Mouse (Mus musculus) hindbrain, embryonic 15.5 days (tissue): ENCODE data around the gene Ppp1r16b. TPM values are rescaled to one million over a fixed set of nuclear protein-coding genes. Genes with fewer than 3 reads are reported as not detected.

Source experiments
- ATAC-seq: fragments of 200-750 bp; cut with Nextera tagmentation; 2 replicates; pipeline ENCODE4 v1.8.0; 2017; ENCODE audit warnings: low read depth, moderate number of reproducible peaks, moderate TSS enrichment; ENCODE audit not compliant: low FRiP score
- H3K27ac ChIP-seq: fragments of 300-500 bp; sonication (generic); replicated peaks from 2 replicates; pipeline ENCODE4 v1.5.1; 2015; ENCODE audit warnings: mild to moderate bottlenecking, inconsistent platforms
- H3K27me3 ChIP-seq: fragments of 300-500 bp; sonication (generic); 2 replicates; pipeline ENCODE4 v1.6.1; 2015; ENCODE audit warnings: control low read depth, inconsistent platforms
- H3K36me3 ChIP-seq: fragments of 300-500 bp; sonication (generic); 2 replicates; pipeline ENCODE4 v1.6.1; 2015; ENCODE audit warnings: control low read depth, inconsistent platforms
- H3K4me1 ChIP-seq: fragments of 300-500 bp; sonication (generic); replicated peaks from 2 replicates; pipeline ENCODE4 v1.6.1; 2015; ENCODE audit warnings: control low read depth, inconsistent platforms
- H3K4me2 ChIP-seq: fragments of 300-500 bp; sonication (generic); 2 replicates; pipeline ENCODE4 v1.6.1; 2015; ENCODE audit warnings: moderate library complexity, mild to moderate bottlenecking, inconsistent platforms
- H3K4me3 ChIP-seq: fragments of 300-500 bp; sonication (generic); 2 replicates; pipeline ENCODE4 v1.5.1; 2015; ENCODE audit warnings: mild to moderate bottlenecking, inconsistent platforms
- H3K9ac ChIP-seq: fragments of 300-500 bp; sonication (generic); 2 replicates; pipeline ENCODE4 v1.6.1; 2015; ENCODE audit warnings: inconsistent platforms
- H3K9me3 ChIP-seq: fragments of 300-500 bp; sonication (generic); 2 replicates; pipeline ENCODE4 v1.6.1; 2016; ENCODE audit warnings: control low read depth, inconsistent platforms
- WGBS: fragments of 180-500 bp; shearing (Covaris S2); methylation state at CpG from one replicate; pipeline ENCODE4 v1.1.7; 2015; 5-methylcytosine and 5-hydroxymethylcytosine counted together
- polyA plus RNA-seq: library from polyadenylated mRNA; unstranded; fragments of >200 nt; fragmentation: Nextera tagmentation; extraction: Ambion mirVana; gene quantifications from 2 replicates; pipeline ENCODE4 v1.2.1, GENCODE M21; 2015

Gene Ppp1r16b
- polyA plus RNA-seq, 1 experiment from 2014 or later = 23.4 TPM

GRCm38 (mm10) chr2:158717551-158718418, 52.6 kb downstream of the Ppp1r16b start:
- Histone ChIP-seq H3K4me2 (no peak overlapping the region), H3K4me3 (no peak overlapping the region), H3K9me3 (no peaks in the 10 kb centered on the region), H3K9ac (no peak overlapping the region), H3K27me3 (no peaks in the 10 kb centered on the region), H3K27ac (no peak overlapping the region), H3K4me1 (peaks cover 1% of the 10 kb centered on the region; the same call in 1 of the 2 replicates), H3K36me3 (no peaks in the 10 kb centered on the region)
- ATAC-seq = no peak
- whole genome bisulfite sequencing = 84% methylated on average over 5 of the region's 5 CpGs

GRCm38 (mm10) chr2:158718816-158719549, 53.8 kb downstream of the Ppp1r16b start:
- no peak overlapping the region for H3K9ac ChIP-seq
- no peaks in the 10 kb centered on the region for H3K36me3 ChIP-seq
- no peaks in the 10 kb centered on the region for H3K27me3 ChIP-seq
- H3K4me2 ChIP-seq = no peak overlapping the region
- H3K4me1 ChIP-seq = peaks cover 11% of the 10 kb centered on the region; the same call in 1 of the 2 replicates
- no peak overlapping the region for H3K4me3 ChIP-seq
- H3K9me3 ChIP-seq = no peaks in the 10 kb centered on the region
- 90% methylated on average over 12 of the region's 12 CpGs for WGBS
- ATAC-seq = no peak
- H3K27ac ChIP-seq = no peak overlapping the region

GRCm38 (mm10) chr2:158720715-158721370, 55.6 kb downstream of the Ppp1r16b start:
- no peak for ATAC-seq
- Histone ChIP-seq H3K9ac (no peak overlapping the region), H3K27ac (no peak overlapping the region), H3K4me1 (peaks cover 11% of the 10 kb centered on the region; the same call in 1 of the 2 replicates), H3K27me3 (no peaks in the 10 kb centered on the region), H3K36me3 (no peaks in the 10 kb centered on the region), H3K4me2 (no peak overlapping the region), H3K4me3 (no peak overlapping the region), H3K9me3 (no peaks in the 10 kb centered on the region)
- 69% methylated on average over 16 of the region's 16 CpGs for WGBS

GRCm38 (mm10) chr2:158721481-158721880, 56.3 kb downstream of the Ppp1r16b start:
- no peak for ATAC-seq
- Histone ChIP-seq H3K4me3 (no peak overlapping the region), H3K27ac (no peak overlapping the region), H3K9me3 (no peaks in the 10 kb centered on the region), H3K9ac (no peak overlapping the region), H3K4me1 (peaks cover 11% of the 10 kb centered on the region; the same call in 1 of the 2 replicates), H3K36me3 (no peaks in the 10 kb centered on the region), H3K27me3 (no peaks in the 10 kb centered on the region), H3K4me2 (no peak overlapping the region)
- WGBS = 34% methylated on average over 3 of the region's 3 CpGs

- no peaks in the 10 kb centered on the region for H3K36me3 ChIP-seq
- 82% methylated on average over 4 of the region's 4 CpGs for WGBS
- no peak overlapping the region for H3K4me3 ChIP-seq
- H3K27ac ChIP-seq = no peak overlapping the region
- no peaks in the 10 kb centered on the region for H3K27me3 ChIP-seq
- ATAC-seq = no peak
- no peak overlapping the region for H3K4me2 ChIP-seq
- peaks cover 11% of the 10 kb centered on the region; the same call in 1 of the 2 replicates for H3K4me1 ChIP-seq
- H3K9ac ChIP-seq = no peak overlapping the region
- H3K9me3 ChIP-seq = no peaks in the 10 kb centered on the region
Observed at GRCm38 (mm10) chr2:158722135-158722534, 56.9 kb downstream of the Ppp1r16b start.

- Histone ChIP-seq H3K9me3 (no peaks in the 10 kb centered on the region), H3K36me3 (no peaks in the 10 kb centered on the region), H3K9ac (no peak overlapping the region), H3K4me2 (no peak overlapping the region), H3K4me3 (no peak overlapping the region), H3K27ac (no peak overlapping the region), H3K27me3 (no peaks in the 10 kb centered on the region), H3K4me1 (peaks cover 11% of the 10 kb centered on the region; the same call in 1 of the 2 replicates)
- WGBS = 59% methylated on average over 6 of the region's 6 CpGs
- ATAC-seq = peak; percentile 48; the same call in 1 of the 2 replicates
Observed at GRCm38 (mm10) chr2:158722991-158723551, 57.9 kb downstream of the Ppp1r16b start.

- no peak overlapping the region for H3K9ac ChIP-seq
- no peaks in the 10 kb centered on the region for H3K36me3 ChIP-seq
- no peaks in the 10 kb centered on the region for H3K9me3 ChIP-seq
- no peak for ATAC-seq
- peaks cover 11% of the 10 kb centered on the region; the same call in 1 of the 2 replicates for H3K4me1 ChIP-seq
- H3K27ac ChIP-seq = no peak overlapping the region
- H3K27me3 ChIP-seq = no peaks in the 10 kb centered on the region
- H3K4me3 ChIP-seq = no peak overlapping the region
- H3K4me2 ChIP-seq = no peak overlapping the region
- 58% methylated on average over 6 of the region's 6 CpGs for WGBS
Observed at GRCm38 (mm10) chr2:158723806-158724205, 58.6 kb downstream of the Ppp1r16b start.

- Histone ChIP-seq H3K4me1 (peaks cover 11% of the 10 kb centered on the region; the same call in 1 of the 2 replicates), H3K4me2 (no peak overlapping the region)
- ATAC-seq = no peak
Observed at GRCm38 (mm10) chr2:158726252-158726651, 61.1 kb downstream of the Ppp1r16b start.

GRCm38 (mm10) chr2:158728061-158728815, 63.0 kb downstream of the Ppp1r16b start:
- no peaks in the 10 kb centered on the region for H3K36me3 ChIP-seq
- ATAC-seq = no peak
- 50% methylated on average over 7 of the region's 7 CpGs for WGBS

More at GRCm38 (mm10) chr2:158726252-158726651, 61.1 kb downstream of the Ppp1r16b start:
- 73% methylated on average over 6 of the region's 6 CpGs for WGBS
- Histone ChIP-seq H3K36me3 (no peaks in the 10 kb centered on the region), H3K9ac (no peak overlapping the region), H3K9me3 (no peaks in the 10 kb centered on the region), H3K4me3 (no peak overlapping the region), H3K27ac (no peak overlapping the region), H3K27me3 (no peaks in the 10 kb centered on the region)

GRCm38 (mm10) chr2:158730896-158731295, 65.7 kb downstream of the Ppp1r16b start:
- Histone ChIP-seq H3K4me3 (no peak overlapping the region), H3K9me3 (no peaks in the 10 kb centered on the region), H3K4me2 (no peak overlapping the region), H3K36me3 (no peaks in the 10 kb centered on the region), H3K4me1 (peaks cover 8% of the 10 kb centered on the region; the same call in 1 of the 2 replicates), H3K27ac (no peak overlapping the region), H3K9ac (no peak overlapping the region), H3K27me3 (no peaks in the 10 kb centered on the region)
- ATAC-seq = no peak
- WGBS = 69% methylated on average over 3 of the region's 3 CpGs

More at GRCm38 (mm10) chr2:158728061-158728815, 63.0 kb downstream of the Ppp1r16b start:
- Histone ChIP-seq H3K9me3 (no peaks in the 10 kb centered on the region), H3K4me2 (no peak overlapping the region), H3K4me1 (peaks cover 13% of the 10 kb centered on the region; the same call in 1 of the 2 replicates), H3K4me3 (no peak overlapping the region), H3K27me3 (no peaks in the 10 kb centered on the region), H3K9ac (no peak overlapping the region), H3K27ac (no peak overlapping the region)

GRCm38 (mm10) chr2:158732521-158732920, 67.3 kb downstream of the Ppp1r16b start:
- Histone ChIP-seq H3K27me3 (no peaks in the 10 kb centered on the region), H3K36me3 (no peaks in the 10 kb centered on the region), H3K9ac (no peak overlapping the region), H3K4me1 (peaks cover 8% of the 10 kb centered on the region; the same call in 1 of the 2 replicates), H3K9me3 (no peaks in the 10 kb centered on the region), H3K4me2 (no peak overlapping the region), H3K27ac (no peak overlapping the region), H3K4me3 (no peak overlapping the region)
- no peak for ATAC-seq
- WGBS = 89% methylated on average over 9 of the region's 9 CpGs
